Mouse (Mus musculus): ENCODE data around the gene Ada. TPM values are rescaled to one million over a fixed set of nuclear protein-coding genes. Genes with fewer than 3 reads are reported as not detected.

Gene Ada
- polyA plus RNA-seq, 1 experiment from 2014 or later, result 4.8 TPM

DNA sequence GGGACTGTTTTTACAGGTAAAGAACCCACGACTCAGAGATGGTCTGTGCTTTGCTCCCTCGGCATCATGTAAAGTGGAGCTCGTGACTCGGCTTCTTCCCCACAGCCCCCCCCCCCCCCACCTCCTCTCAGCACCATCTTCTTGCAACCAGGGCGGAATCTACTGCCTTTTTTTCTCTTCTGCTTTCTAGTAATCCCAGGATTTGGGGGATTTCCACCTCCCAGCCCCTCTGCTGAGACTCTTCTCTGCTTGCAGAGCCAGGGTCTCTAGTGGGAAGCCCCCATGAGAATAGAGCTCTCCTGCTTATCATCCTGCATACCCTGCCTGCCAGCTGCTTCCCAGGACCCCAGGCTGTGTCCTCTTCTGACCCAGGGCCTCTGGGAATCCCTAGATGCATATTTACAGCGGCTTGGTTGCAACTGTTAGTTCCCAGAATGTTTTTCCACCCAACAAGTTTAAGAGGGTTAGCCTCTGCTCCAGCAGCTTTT is 41.2 kb downstream of the Ada start:
- H3K4me1 ChIP-seq, result no peaks in the 10 kb centered on the region
- WGBS, result 77% methylated on average over 6 of the region's 6 CpGs
- H3K9ac ChIP-seq (replicated peaks), result no peak overlapping the region
- no peaks in the 10 kb centered on the region for H3K9me3 ChIP-seq
- no peaks in the 10 kb centered on the region for H3K36me3 ChIP-seq
- no peak overlapping the region for H3K4me2 ChIP-seq (replicated peaks)
- no peak overlapping the region for H3K4me3 ChIP-seq
- ATAC-seq (replicated peaks), result no peak
- no peaks in the 10 kb centered on the region for H3K27me3 ChIP-seq
- no peak overlapping the region for H3K27ac ChIP-seq (replicated peaks)

DNA sequence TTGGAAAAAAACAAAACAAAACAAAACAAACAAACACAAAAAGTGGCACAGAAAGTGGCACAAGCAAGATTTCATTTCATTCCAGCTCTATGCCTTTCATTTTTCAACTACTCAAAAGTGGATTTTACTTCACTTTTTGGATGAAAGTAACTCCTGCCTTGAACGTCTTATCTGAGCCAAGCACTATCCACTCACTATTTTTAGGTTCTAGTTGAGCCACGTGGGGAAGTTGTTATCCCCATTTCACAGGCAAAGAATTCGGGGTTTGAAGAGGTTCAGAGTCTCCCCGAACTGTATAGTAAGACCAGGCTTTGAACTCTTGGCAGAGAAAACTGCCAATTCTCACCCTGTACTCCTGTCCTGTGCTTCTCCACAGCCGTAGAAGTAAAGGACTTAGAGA is 41.7 kb downstream of the Ada start:
- Histone ChIP-seq H3K36me3 (no peaks in the 10 kb centered on the region), H3K9me3 (no peaks in the 10 kb centered on the region), H3K4me1 (no peaks in the 10 kb centered on the region), H3K4me3 (no peak overlapping the region), H3K27me3 (no peaks in the 10 kb centered on the region), H3K4me2 (replicated peaks) (no peak overlapping the region), H3K27ac (replicated peaks) (no peak overlapping the region), H3K9ac (replicated peaks) (no peak overlapping the region)
- 93% methylated on average over 5 of the region's 5 CpGs for WGBS
- no peak for ATAC-seq (replicated peaks)

DNA sequence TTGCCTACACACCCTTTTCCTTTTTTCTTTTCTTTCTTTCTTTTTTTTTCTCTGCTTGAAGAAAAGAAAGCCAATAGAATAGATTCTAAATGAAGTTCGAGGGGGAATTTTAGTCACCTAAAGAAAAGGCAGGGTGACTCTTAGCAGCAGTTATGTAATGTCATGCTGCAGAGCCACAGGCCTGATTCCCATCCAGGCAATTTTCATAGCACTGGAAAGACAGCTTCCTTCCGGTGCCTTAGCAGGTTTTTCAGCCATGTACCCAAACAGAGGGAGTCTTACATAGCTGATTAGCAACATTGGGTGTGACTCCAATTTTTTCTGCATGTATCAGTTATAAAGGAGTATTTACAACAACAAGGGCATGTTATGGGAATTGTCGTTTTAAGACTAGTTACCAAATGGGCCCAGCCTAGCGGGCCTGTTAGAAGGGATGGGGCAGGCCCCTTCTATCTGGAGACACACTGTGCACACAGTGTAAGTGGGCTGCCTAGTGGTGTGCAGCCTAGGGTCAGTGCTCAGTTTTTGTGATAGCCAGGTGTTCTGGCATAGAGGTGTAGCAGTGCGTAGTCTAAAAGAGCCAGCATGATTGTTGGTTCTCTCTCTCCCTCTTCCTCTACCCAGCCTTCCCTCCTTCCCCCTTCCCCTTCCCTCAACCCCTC is 46.3 kb downstream of the Ada start:
- H3K9ac ChIP-seq (replicated peaks), result no peak overlapping the region
- WGBS, result 87% methylated on average over 5 of the region's 5 CpGs
- ATAC-seq (replicated peaks), result no peak

DNA sequence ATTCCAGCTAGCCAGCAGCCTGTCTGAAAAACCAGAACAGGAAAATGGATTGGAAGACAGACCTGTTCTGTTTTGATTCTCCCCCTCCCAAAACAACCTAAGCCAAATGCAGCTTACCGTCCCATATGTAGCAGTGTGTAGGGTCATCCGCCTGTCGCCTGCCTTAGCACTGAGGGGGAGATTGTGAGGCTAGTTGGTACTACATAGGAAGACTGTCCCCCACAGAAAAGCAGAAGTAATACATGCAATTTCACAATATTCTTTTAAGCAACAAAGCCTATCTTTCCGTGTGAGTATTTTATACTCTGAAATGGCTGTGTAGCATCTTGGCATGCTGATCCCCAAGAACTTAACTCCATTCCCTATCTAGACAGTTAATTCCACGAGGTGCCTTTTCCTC is 47.1 kb downstream of the Ada start:
- Histone ChIP-seq H3K4me2 (replicated peaks) (no peak overlapping the region), H3K4me3 (no peak overlapping the region), H3K27me3 (no peaks in the 10 kb centered on the region), H3K9ac (replicated peaks) (no peak overlapping the region), H3K9me3 (no peaks in the 10 kb centered on the region), H3K4me1 (no peaks in the 10 kb centered on the region), H3K36me3 (no peaks in the 10 kb centered on the region), H3K27ac (replicated peaks) (no peak overlapping the region)
- 82% methylated on average over 5 of the region's 5 CpGs for WGBS
- no peak for ATAC-seq (replicated peaks)

More for the DNA sequence above, 46.3 kb downstream of the Ada start:
- Histone ChIP-seq H3K4me1 (no peaks in the 10 kb centered on the region), H3K4me3 (no peak overlapping the region), H3K4me2 (replicated peaks) (no peak overlapping the region), H3K27me3 (no peaks in the 10 kb centered on the region), H3K9me3 (no peaks in the 10 kb centered on the region), H3K27ac (replicated peaks) (no peak overlapping the region), H3K36me3 (no peaks in the 10 kb centered on the region)

DNA sequence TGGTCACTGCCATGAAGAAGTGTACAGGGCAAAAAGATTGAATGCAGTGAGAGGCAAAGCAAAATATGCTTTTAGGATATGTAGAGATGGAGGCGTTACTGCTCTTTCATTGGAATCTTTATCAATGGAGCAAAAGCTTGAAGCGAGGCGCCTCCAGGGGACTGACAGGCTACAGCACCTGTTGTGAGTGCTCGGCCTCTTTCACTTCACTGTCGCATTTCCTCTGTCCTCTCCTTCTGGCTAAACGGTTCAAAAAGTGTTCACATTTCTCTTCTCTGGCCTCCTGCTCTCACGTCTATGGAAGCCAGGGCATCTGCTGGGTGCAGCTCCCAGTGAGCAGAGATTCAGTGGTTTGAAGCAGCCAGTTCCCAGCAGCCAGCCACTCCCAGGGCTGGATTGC is 47.6 kb downstream of the Ada start:
- WGBS, result 72% methylated on average over 7 of the region's 7 CpGs
- no peak overlapping the region for H3K27ac ChIP-seq (replicated peaks)

DNA sequence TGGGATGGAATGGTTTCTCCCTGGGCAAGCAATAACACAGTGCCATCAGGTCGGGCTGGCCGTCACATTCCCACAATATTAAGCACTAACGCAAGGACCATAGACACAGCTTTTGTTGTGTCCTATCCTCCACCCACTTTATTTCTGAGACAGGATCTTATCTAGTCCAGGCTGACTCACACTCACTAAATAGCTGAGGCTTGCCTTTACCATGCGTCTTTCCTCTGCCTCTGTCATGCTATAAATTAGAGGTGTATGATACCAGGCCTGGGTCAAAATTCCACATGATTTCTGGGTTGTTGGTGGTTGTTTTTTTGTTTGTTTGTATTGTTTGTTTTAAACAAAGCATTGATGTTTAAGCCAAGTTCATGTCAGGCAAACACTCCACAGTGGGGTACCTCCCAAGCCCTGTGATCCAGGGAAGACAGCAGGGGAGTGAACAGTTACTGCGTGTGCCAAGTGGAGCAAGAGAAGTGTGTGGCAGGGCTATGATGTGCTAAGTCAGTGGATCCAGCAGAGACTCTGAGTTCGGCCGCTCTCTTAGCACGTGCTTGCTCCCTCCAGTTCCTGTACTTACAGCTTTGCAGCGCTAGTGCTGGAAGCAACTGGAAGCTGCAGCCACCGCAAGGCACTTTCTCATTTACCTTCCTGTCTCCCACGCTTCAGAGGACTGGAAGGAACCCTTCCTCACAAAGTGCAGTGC is 50.8 kb downstream of the Ada start:
- Histone ChIP-seq H3K9me3 (no peaks in the 10 kb centered on the region), H3K27ac (replicated peaks) (no peak overlapping the region), H3K9ac (replicated peaks) (no peak overlapping the region), H3K4me2 (replicated peaks) (no peak overlapping the region), H3K4me1 (no peaks in the 10 kb centered on the region), H3K4me3 (no peak overlapping the region), H3K36me3 (no peaks in the 10 kb centered on the region), H3K27me3 (no peaks in the 10 kb centered on the region)
- WGBS, result 80% methylated on average over 11 of the region's 11 CpGs
- no peak for ATAC-seq (replicated peaks)

More for the DNA sequence above, 47.6 kb downstream of the Ada start:
- Histone ChIP-seq H3K36me3 (no peaks in the 10 kb centered on the region), H3K9me3 (no peaks in the 10 kb centered on the region), H3K9ac (replicated peaks) (no peak overlapping the region), H3K4me1 (no peaks in the 10 kb centered on the region), H3K27me3 (no peaks in the 10 kb centered on the region), H3K4me3 (no peak overlapping the region), H3K4me2 (replicated peaks) (no peak overlapping the region)
- ATAC-seq (replicated peaks), result no peak

DNA sequence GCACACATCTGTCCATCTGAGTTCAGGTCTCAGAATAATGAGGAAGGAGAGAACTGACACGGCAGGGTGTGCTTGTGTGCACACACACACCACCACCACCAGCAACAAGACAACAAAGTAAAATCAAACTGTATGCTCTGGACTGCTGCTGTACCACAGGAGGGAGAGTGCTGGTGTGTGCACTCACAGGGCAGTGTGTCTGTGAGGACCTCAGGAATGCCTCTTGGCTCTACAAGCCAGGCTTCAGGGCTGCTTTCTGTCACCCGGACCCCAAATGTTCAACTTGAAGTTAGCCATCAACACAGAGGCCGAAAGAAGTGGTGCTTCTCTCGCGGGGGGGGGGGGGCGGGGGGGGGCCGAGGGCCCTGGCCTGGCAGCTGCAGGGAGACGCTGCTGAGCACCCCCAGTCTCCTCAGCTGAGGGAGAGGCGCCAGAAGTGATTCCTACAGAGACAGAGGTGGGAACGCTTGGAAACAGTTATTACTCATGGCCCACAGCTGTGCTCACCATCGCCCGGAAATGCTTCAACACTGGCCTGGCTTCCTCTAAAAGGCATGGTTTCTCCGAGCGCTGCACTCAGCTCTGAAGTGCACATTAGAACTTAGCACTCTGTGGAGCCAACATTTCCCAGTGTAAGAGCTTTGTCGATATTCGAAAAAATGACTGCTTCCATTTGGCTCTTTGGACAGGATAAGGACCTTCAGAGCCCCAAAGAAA is 52.1 kb downstream of the Ada start:
- H3K9ac ChIP-seq (replicated peaks), result no peak overlapping the region
- WGBS, result 61% methylated on average over 15 of the region's 16 CpGs
- no peaks in the 10 kb centered on the region for H3K4me1 ChIP-seq
- no peak overlapping the region for H3K4me3 ChIP-seq
- no peaks in the 10 kb centered on the region for H3K27me3 ChIP-seq
- H3K9me3 ChIP-seq, result no peaks in the 10 kb centered on the region
- H3K36me3 ChIP-seq, result no peaks in the 10 kb centered on the region
- ATAC-seq (replicated peaks), result no peak
- no peak overlapping the region for H3K4me2 ChIP-seq (replicated peaks)
- no peak overlapping the region for H3K27ac ChIP-seq (replicated peaks)

DNA sequence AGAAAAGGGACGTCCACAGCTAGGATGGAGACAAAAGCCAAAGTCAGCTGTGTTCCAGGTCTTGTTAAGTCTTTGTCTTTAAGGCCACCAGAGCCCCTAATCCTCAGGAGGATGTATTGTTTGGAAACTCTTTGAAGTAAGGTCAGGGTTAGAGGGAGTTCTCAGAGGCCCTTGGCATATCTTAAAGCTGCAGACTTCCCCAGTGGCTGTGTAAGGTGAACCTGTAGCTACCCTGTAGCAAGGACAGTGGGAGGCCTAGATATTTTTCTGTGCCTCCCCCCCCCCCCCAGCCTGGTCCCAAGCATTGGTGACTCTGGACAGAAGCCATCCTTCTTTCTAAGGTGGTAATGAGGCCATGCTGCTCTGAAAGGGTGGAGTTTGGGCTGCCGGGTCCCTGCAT is 53.3 kb downstream of the Ada start:
- H3K36me3 ChIP-seq, result no peaks in the 10 kb centered on the region
- no peak overlapping the region for H3K27ac ChIP-seq (replicated peaks)
- WGBS, result 19% methylated on average over 2 of the region's 2 CpGs
- no peaks in the 10 kb centered on the region for H3K27me3 ChIP-seq
- no peak overlapping the region for H3K4me3 ChIP-seq
- no peak overlapping the region for H3K4me2 ChIP-seq (replicated peaks)
- ATAC-seq (replicated peaks), result no peak
- no peaks in the 10 kb centered on the region for H3K4me1 ChIP-seq
- H3K9ac ChIP-seq (replicated peaks), result no peak overlapping the region
- no peaks in the 10 kb centered on the region for H3K9me3 ChIP-seq

DNA sequence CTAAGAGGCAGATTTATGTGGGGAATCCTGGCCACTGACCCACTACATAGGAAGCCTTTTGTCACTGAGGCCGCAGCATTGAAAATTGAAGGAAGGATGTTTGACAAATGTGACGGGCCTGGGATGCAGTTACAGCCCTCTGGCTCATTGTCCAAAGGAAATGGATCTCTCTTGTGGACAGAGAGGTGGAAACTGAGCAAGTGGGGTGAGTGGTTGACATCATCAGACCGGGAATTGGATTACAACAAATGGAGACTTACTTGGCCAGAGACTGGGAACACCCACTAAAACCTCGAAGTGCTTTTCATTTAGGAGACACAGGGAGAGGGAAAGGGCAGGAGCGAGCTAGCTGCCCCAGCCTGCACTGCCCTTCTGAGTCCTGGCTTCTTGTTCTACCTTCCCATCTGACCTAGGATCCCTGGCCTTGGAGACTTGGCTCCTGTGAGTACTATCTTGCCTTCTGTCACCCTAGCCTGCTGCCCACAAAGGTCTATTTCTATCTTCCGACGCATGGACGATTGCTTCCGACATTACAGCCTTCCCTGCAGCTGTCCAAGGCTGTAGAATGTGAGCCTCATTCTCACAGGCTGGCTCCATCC is 56.2 kb downstream of the Ada start:
- Histone ChIP-seq H3K27me3 (no peaks in the 10 kb centered on the region), H3K9ac (replicated peaks) (no peak overlapping the region), H3K4me3 (no peak overlapping the region), H3K9me3 (no peaks in the 10 kb centered on the region), H3K4me2 (replicated peaks) (no peak overlapping the region), H3K4me1 (peaks cover 2% of the 10 kb centered on the region; the same call in 1 of the 2 replicates), H3K27ac (replicated peaks) (no peak overlapping the region), H3K36me3 (no peaks in the 10 kb centered on the region)
- no peak for ATAC-seq (replicated peaks)
- WGBS, result 67% methylated on average over 9 of the region's 9 CpGs

DNA sequence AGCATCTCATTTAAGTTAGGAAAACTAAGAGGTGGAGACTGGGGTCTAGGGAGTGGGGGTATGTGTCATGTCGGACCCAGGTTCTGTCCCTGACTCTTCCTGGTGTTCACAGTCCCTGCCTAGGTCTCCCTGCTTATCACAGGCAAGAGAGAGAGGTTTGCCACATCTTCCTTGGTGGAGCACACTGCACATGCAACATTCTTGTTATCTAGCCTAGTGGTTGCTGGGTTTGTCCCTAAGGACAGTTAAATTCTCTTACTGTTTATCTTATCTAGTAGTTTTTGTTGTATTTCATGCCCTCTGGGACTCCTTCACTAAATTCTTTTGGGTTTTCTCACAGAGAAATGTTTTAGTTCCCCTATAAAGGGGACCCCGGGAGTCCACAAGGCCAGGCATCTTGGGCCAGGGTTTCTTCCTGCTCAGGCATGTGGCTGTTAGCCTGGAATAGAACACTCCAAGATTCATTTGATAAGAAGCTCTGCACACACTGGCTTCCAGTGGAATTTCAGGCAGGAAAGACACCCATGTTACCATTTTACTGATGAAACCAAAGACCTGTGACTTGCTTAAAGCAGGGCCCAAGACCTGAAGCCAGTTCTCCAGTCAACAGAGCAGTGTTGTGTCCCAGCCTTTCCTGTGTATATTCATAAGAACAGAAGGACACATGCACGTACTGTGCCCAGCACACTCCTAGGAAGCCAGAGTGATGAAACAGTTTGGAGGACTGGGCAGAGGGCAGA is 57.0 kb downstream of the Ada start:
- no peaks in the 10 kb centered on the region for H3K36me3 ChIP-seq
- H3K9me3 ChIP-seq, result no peaks in the 10 kb centered on the region
- peaks cover 2% of the 10 kb centered on the region; the same call in 1 of the 2 replicates for H3K4me1 ChIP-seq
- H3K27me3 ChIP-seq, result no peaks in the 10 kb centered on the region
- 84% methylated on average over 3 of the region's 3 CpGs for WGBS
- no peak overlapping the region for H3K9ac ChIP-seq (replicated peaks)
- no peak overlapping the region for H3K4me2 ChIP-seq (replicated peaks)
- ATAC-seq (replicated peaks), result no peak
- no peak overlapping the region for H3K27ac ChIP-seq (replicated peaks)
- no peak overlapping the region for H3K4me3 ChIP-seq

DNA sequence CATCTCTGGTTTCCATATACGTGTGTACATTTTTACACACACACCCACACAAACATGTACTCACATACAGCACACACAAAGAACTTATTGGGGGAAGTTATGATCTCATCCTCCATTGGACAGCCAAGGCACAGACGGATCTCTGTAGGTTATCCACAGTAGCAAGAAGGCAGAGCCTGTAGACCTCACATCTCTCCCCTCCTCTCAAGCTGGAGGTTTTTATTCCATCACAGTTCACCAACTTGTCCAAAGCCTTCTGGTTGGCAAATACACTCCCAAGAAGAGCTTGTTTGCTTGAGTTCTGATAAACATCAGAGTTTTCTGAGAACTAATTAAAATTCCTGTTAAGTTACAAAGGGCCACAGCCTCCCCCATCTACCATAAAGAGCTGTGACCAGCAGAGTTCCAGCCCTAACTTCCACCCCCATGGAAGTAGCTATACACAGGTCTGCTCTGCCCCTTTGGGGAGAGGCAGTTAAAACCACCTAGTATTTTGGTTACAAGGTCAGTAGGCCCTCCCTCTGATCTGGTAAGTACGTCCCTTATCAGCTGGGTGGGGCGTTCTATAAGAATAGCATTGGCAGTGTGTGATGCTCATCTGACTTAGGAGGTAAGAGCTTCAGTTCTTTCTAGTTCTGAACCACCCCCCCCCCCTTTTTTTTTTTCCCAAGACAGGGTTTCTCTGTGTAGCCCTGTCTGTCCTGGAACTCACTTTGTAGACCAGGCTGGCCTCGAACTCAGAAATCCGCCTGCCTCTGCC is 58.0 kb downstream of the Ada start:
- peaks cover 2% of the 10 kb centered on the region; the same call in 1 of the 2 replicates for H3K4me1 ChIP-seq
- H3K4me3 ChIP-seq, result no peak overlapping the region
- H3K9ac ChIP-seq (replicated peaks), result no peak overlapping the region
- H3K27ac ChIP-seq (replicated peaks), result no peak overlapping the region
- 93% methylated on average over 6 of the region's 6 CpGs for WGBS
- no peaks in the 10 kb centered on the region for H3K27me3 ChIP-seq
- no peak for ATAC-seq (replicated peaks)
- H3K9me3 ChIP-seq, result no peaks in the 10 kb centered on the region
- no peak overlapping the region for H3K4me2 ChIP-seq (replicated peaks)
- no peaks in the 10 kb centered on the region for H3K36me3 ChIP-seq

Data from forebrain, embryonic 15.5 days (tissue).